Mouse (Mus musculus) heart, postnatal 0 days (tissue): ENCODE results near the gene Vmn2r93.

Source experiments
- CTCF ChIP-seq: IDR thresholded peaks from 2 replicates; pipeline ENCODE4 v1.5.1; 2016; ENCODE audit warnings: antibody characterized with exemption, control low read depth, low read depth
- EP300 ChIP-seq: IDR thresholded peaks from 2 replicates; pipeline ENCODE4 v1.6.1; 2016; ENCODE audit warnings: antibody characterized with exemption, low read depth

DNA sequence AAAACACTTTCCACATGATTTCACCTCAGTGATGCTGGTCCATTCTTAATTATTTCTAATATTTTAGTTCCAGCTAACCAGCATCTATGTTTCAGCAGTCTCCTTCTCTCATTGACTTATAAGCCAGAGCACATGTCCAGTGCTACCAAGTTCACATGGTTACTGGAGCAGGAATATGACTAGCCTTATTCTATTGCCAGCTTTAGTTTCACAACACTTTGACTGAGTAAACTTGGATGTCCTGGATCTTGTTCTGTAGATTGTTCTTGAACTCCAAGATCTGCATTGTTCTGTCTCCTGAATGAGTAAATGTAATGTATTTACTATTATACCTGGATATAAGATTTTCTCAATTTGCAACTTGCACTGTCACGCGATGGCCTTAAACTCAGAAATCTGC lies 25.1 kb downstream of the Vmn2r93 start:
- TF ChIP-seq CTCF (no peak), EP300 (no peak)
